In the genomic region with DNA sequence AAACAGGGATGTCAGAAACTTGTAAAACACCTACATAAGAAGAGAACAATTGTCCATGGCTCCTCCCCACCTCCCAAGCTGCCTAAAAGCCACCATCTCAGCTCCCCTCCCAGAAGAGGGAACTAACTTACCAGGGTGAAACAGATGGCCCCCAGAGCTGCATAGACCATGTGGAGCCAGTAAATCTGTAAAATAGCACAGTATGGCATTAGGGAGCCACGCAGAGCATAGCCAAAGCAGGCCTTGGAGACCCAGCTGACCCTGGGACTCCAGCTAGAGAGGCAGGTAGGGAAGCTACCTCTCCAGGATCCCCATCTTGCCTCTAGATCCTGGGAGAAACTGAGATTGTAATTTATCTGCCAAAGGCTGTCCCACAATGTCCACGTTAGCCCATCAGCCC, we compare ENCODE assay signal across 17 mouse cellular contexts. TPM values are rescaled to one million over a fixed set of nuclear protein-coding genes. Genes with fewer than 3 reads are reported as not detected.
DNase-seq lines count a peak whose midpoint lies in the region; ATAC-seq lines count a peak whose summit lies in the region.
"Had no signal": no experiment of that assay in that cellular context is flagged by ENCODE, and none has a peak within 500 bp of the region (broad histone marks: within the 10 kb centered on the region; RNA-seq: fewer than 3 reads in every experiment).

No protein-coding gene starts in this region.

- no peak overlapping the region for H3K4me3 ChIP-seq in embryonic facial prominence, embryonic 15.5 days (replicated peaks)
- no peak overlapping the region for H3K4me3 ChIP-seq in embryonic facial prominence, embryonic 10.5 days
- no peak overlapping the region for H3K4me3 ChIP-seq in heart, embryonic 15.5 days
- H3K4me3 ChIP-seq in lung, embryonic 16.5 days (ENCODE audit: low read length): no peak overlapping the region
- no peak overlapping the region for H3K4me3 ChIP-seq in stomach, embryonic 16.5 days (replicated peaks; ENCODE audit: low read length)
- H3K4me3 ChIP-seq: megakaryocyte, embryonic 14.5 days had no signal

- no peak overlapping the region for H3K9ac ChIP-seq in embryonic facial prominence, embryonic 15.5 days
- H3K9ac ChIP-seq in heart, embryonic 15.5 days: no peak overlapping the region
- no peak overlapping the region for H3K9ac ChIP-seq in lung, embryonic 16.5 days (ENCODE audit: low read length)
- H3K9ac ChIP-seq in stomach, embryonic 16.5 days (ENCODE audit: low read length): no peak overlapping the region

- no peak for ATAC-seq in embryonic facial prominence, embryonic 15.5 days (ENCODE audit: insufficient number of reproducible peaks, low FRiP score, low TSS enrichment, low read depth)
- no peak for ATAC-seq in heart, embryonic 15.5 days (replicated peaks; ENCODE audit: insufficient number of reproducible peaks, insufficient read depth, low FRiP score, low read depth)
- ATAC-seq in lung, embryonic 16.5 days (ENCODE audit: low read depth): no peak
- ATAC-seq in stomach, embryonic 16.5 days (ENCODE audit: insufficient read depth, low FRiP score): no peak
- ATAC-seq: activated CD4-positive, CD25-positive, alpha-beta regulatory T cell, adult 4 months; midbrain, embryonic 16.5 days had no signal

- WGBS in embryonic facial prominence, embryonic 15.5 days: 83% methylated on average over 2 of the region's 2 CpGs
- 94% methylated on average over 2 of the region's 2 CpGs for WGBS in embryonic facial prominence, embryonic 10.5 days
- 60% methylated on average over 2 of the region's 2 CpGs for WGBS in heart, embryonic 15.5 days
- WGBS in lung, embryonic 16.5 days: 76% methylated on average over 2 of the region's 2 CpGs
- 74% methylated on average over 2 of the region's 2 CpGs for WGBS in stomach, embryonic 16.5 days

- 0 out of 2 replicates have a peak overlapping the region, but pooled peaks have one; percentile 5 for H3K27ac ChIP-seq in embryonic facial prominence, embryonic 15.5 days (replicated peaks)
- no peak overlapping the region for H3K27ac ChIP-seq in embryonic facial prominence, embryonic 10.5 days (replicated peaks)
- H3K27ac ChIP-seq in heart, embryonic 15.5 days: peak overlapping the region; percentile 89
- H3K27ac ChIP-seq in lung, embryonic 16.5 days (ENCODE audit: low read length): peak overlapping the region; percentile 31; the same call in 1 of the 2 replicates
- H3K27ac ChIP-seq in stomach, embryonic 16.5 days (ENCODE audit: low read length): peak overlapping the region; percentile 48; the same call in 1 of the 2 replicates

- peaks cover 28% of the 10 kb centered on the region for H3K4me1 ChIP-seq in embryonic facial prominence, embryonic 15.5 days
- H3K4me1 ChIP-seq in embryonic facial prominence, embryonic 10.5 days: peaks cover 20% of the 10 kb centered on the region
- H3K4me1 ChIP-seq in heart, embryonic 15.5 days (replicated peaks): peaks cover 83% of the 10 kb centered on the region
- peaks cover 37% of the 10 kb centered on the region for H3K4me1 ChIP-seq in lung, embryonic 16.5 days (replicated peaks; ENCODE audit: control insufficient read depth, insufficient read depth, low read length)
- peaks cover 47% of the 10 kb centered on the region for H3K4me1 ChIP-seq in stomach, embryonic 16.5 days (ENCODE audit: control insufficient read depth, insufficient read depth, low read length)

- DNase-seq in embryonic facial prominence, embryonic 10.5 days (ENCODE audit: low spot score): no peak
- DNase-seq in heart, adult 8-10 months (ENCODE audit: low spot score): no peak
- no peak for DNase-seq in lung, postnatal 25 days (ENCODE audit: low spot score)
- DNase-seq in frontal cortex, postnatal 25 days (ENCODE audit: low spot score in 2 of 2): no peak
- DNase-seq: adrenal gland, postnatal 36 days; thymus, adult 18-20 months had no signal

- peaks cover 56% of the 10 kb centered on the region for H3K36me3 ChIP-seq in embryonic facial prominence, embryonic 15.5 days
- H3K36me3 ChIP-seq in embryonic facial prominence, embryonic 10.5 days (replicated peaks): peaks cover 70% of the 10 kb centered on the region
- peaks cover 35% of the 10 kb centered on the region; the same call in 1 of the 2 replicates for H3K36me3 ChIP-seq in heart, embryonic 15.5 days
- H3K36me3 ChIP-seq in lung, embryonic 16.5 days (ENCODE audit: control insufficient read depth, insufficient read depth, low read length): peaks cover 28% of the 10 kb centered on the region
- peaks cover 14% of the 10 kb centered on the region for H3K36me3 ChIP-seq in stomach, embryonic 16.5 days (ENCODE audit: control insufficient read depth, insufficient read depth, low read length)

- no peaks in the 10 kb centered on the region for H3K27me3 ChIP-seq in embryonic facial prominence, embryonic 15.5 days
- H3K27me3 ChIP-seq in embryonic facial prominence, embryonic 10.5 days (replicated peaks; ENCODE audit: low read depth, poor library complexity, severe bottlenecking): no peaks in the 10 kb centered on the region
- H3K27me3 ChIP-seq in heart, embryonic 15.5 days: no peaks in the 10 kb centered on the region
- no peaks in the 10 kb centered on the region for H3K27me3 ChIP-seq in lung, embryonic 16.5 days (ENCODE audit: control insufficient read depth, insufficient read depth, low read depth, low read length)
- no peaks in the 10 kb centered on the region for H3K27me3 ChIP-seq in stomach, embryonic 16.5 days (ENCODE audit: control insufficient read depth, insufficient read depth, low read length)
- H3K27me3 ChIP-seq: megakaryocyte, embryonic 14.5 days had no signal

- H3K4me2 ChIP-seq in embryonic facial prominence, embryonic 15.5 days (replicated peaks): no peak overlapping the region
- H3K4me2 ChIP-seq in heart, embryonic 15.5 days: no peak overlapping the region; the same call in 1 of the 2 replicates
- no peak overlapping the region for H3K4me2 ChIP-seq in lung, embryonic 16.5 days (ENCODE audit: low read depth, low read length)
- H3K4me2 ChIP-seq in stomach, embryonic 16.5 days (ENCODE audit: low read depth, low read length): no peak overlapping the region

- H3K9me3 ChIP-seq in embryonic facial prominence, embryonic 15.5 days (replicated peaks): no peaks in the 10 kb centered on the region
- no peaks in the 10 kb centered on the region for H3K9me3 ChIP-seq in embryonic facial prominence, embryonic 10.5 days
- no peaks in the 10 kb centered on the region for H3K9me3 ChIP-seq in heart, embryonic 15.5 days (replicated peaks)
- no peaks in the 10 kb centered on the region for H3K9me3 ChIP-seq in lung, embryonic 16.5 days (ENCODE audit: control insufficient read depth, low read length)
- no peaks in the 10 kb centered on the region for H3K9me3 ChIP-seq in stomach, embryonic 16.5 days (replicated peaks; ENCODE audit: control insufficient read depth, low read length)
- H3K9me3 ChIP-seq: megakaryocyte, embryonic 14.5 days had no signal

RNA-seq across cellular contexts. Expression of a gene that starts 5.0 kb away (rescaled TPM):
- polyA plus RNA-seq in embryonic facial prominence, embryonic 15.5 days (2015; fragmentation: Nextera tagmentation; extraction: Ambion mirVana): 120 and 130 TPM in 2 replicates
- polyA plus RNA-seq in embryonic facial prominence, embryonic 10.5 days (2016; fragmentation: Nextera tagmentation; extraction: Ambion mirVana): 108 and 109 TPM in 2 replicates
- 276 and 288 TPM in 2 replicates for polyA plus RNA-seq in heart, embryonic 15.5 days (2015; fragmentation: Nextera tagmentation; extraction: Ambion mirVana)
- total RNA-seq in heart, adult 8-10 months (2022): 100 to 1,000 TPM; 125 to 142 (median 135) TPM
- 123 and 126 TPM in 2 replicates for polyA plus RNA-seq in lung, embryonic 16.5 days (2015; fragmentation: Nextera tagmentation; extraction: Ambion mirVana)
- 108 and 119 TPM in 2 replicates for polyA plus RNA-seq in stomach, embryonic 16.5 days (2015; fragmentation: Nextera tagmentation; extraction: Ambion mirVana)

RNA-seq across cellular contexts. Expression of a gene that starts 5.2 kb away (rescaled TPM):
- 247 and 256 TPM in 2 replicates for polyA plus RNA-seq in embryonic facial prominence, embryonic 15.5 days (2015; fragmentation: Nextera tagmentation; extraction: Ambion mirVana)
- 259 and 262 TPM in 2 replicates for polyA plus RNA-seq in embryonic facial prominence, embryonic 10.5 days (2016; fragmentation: Nextera tagmentation; extraction: Ambion mirVana)
- 168 and 209 TPM in 2 replicates for polyA plus RNA-seq in heart, embryonic 15.5 days (2015; fragmentation: Nextera tagmentation; extraction: Ambion mirVana)
- 100 to 1,000 TPM in 2 of 4 experiments, 10 to 100 TPM in 2; 95.4 to 107 (median 99.6) TPM for total RNA-seq in heart, adult 8-10 months (2022)
- 252 and 267 TPM in 2 replicates for polyA plus RNA-seq in lung, embryonic 16.5 days (2015; fragmentation: Nextera tagmentation; extraction: Ambion mirVana)
- 227 and 252 TPM in 2 replicates for polyA plus RNA-seq in stomach, embryonic 16.5 days (2015; fragmentation: Nextera tagmentation; extraction: Ambion mirVana)

RNA-seq across cellular contexts. Expression of a gene that starts 11.4 kb away (rescaled TPM):
- polyA plus RNA-seq in embryonic facial prominence, embryonic 15.5 days (2015; fragmentation: Nextera tagmentation; extraction: Ambion mirVana): not detected in 2 replicates
- 0.41 and 0.70 TPM in 2 replicates for polyA plus RNA-seq in embryonic facial prominence, embryonic 10.5 days (2016; fragmentation: Nextera tagmentation; extraction: Ambion mirVana)
- 0.13 and 0.34 TPM in 2 replicates for polyA plus RNA-seq in heart, embryonic 15.5 days (2015; fragmentation: Nextera tagmentation; extraction: Ambion mirVana)
- total RNA-seq in heart, adult 8-10 months (2022): not detected
- 0.19 and 0.40 TPM in 2 replicates for polyA plus RNA-seq in lung, embryonic 16.5 days (2015; fragmentation: Nextera tagmentation; extraction: Ambion mirVana)
- 1.0 and 1.2 TPM in 2 replicates for polyA plus RNA-seq in stomach, embryonic 16.5 days (2015; fragmentation: Nextera tagmentation; extraction: Ambion mirVana)
- total RNA-seq: adrenal gland, postnatal 36 days; left cerebral cortex, postnatal 14 days had no signal
- polyA plus RNA-seq: cortical plate, adult 2 months; forebrain, embryonic 11.5 days; neural tube, embryonic 14.5 days had no signal

RNA-seq across cellular contexts. Expression of a gene that starts 15.7 kb away (rescaled TPM):
- 56.6 and 63.9 TPM in 2 replicates for polyA plus RNA-seq in embryonic facial prominence, embryonic 15.5 days (2015; fragmentation: Nextera tagmentation; extraction: Ambion mirVana)
- polyA plus RNA-seq in embryonic facial prominence, embryonic 10.5 days (2016; fragmentation: Nextera tagmentation; extraction: Ambion mirVana): 12.4 and 12.5 TPM in 2 replicates
- polyA plus RNA-seq in heart, embryonic 15.5 days (2015; fragmentation: Nextera tagmentation; extraction: Ambion mirVana): 44.9 and 48.1 TPM in 2 replicates
- 10 to 100 TPM; 40.4 to 45.1 (median 44.2) TPM for total RNA-seq in heart, adult 8-10 months (2022)
- polyA plus RNA-seq in lung, embryonic 16.5 days (2015; fragmentation: Nextera tagmentation; extraction: Ambion mirVana): 57.9 and 63.0 TPM in 2 replicates
- polyA plus RNA-seq in stomach, embryonic 16.5 days (2015; fragmentation: Nextera tagmentation; extraction: Ambion mirVana): 105 and 150 TPM in 2 replicates

RNA-seq across cellular contexts. Expression of a gene that starts 53.9 kb away (rescaled TPM):
- polyA plus RNA-seq in embryonic facial prominence, embryonic 15.5 days (2015; fragmentation: Nextera tagmentation; extraction: Ambion mirVana): 401 and 415 TPM in 2 replicates
- polyA plus RNA-seq in embryonic facial prominence, embryonic 10.5 days (2016; fragmentation: Nextera tagmentation; extraction: Ambion mirVana): 359 and 369 TPM in 2 replicates
- 406 and 413 TPM in 2 replicates for polyA plus RNA-seq in heart, embryonic 15.5 days (2015; fragmentation: Nextera tagmentation; extraction: Ambion mirVana)
- total RNA-seq in heart, adult 8-10 months (2022): 100 to 1,000 TPM; 111 to 149 (median 137) TPM
- 418 and 448 TPM in 2 replicates for polyA plus RNA-seq in lung, embryonic 16.5 days (2015; fragmentation: Nextera tagmentation; extraction: Ambion mirVana)
- 544 and 546 TPM in 2 replicates for polyA plus RNA-seq in stomach, embryonic 16.5 days (2015; fragmentation: Nextera tagmentation; extraction: Ambion mirVana)
